Mouse (Mus musculus) adrenal gland, postnatal 14 days (tissue): ENCODE data around the gene Jakmip3. TPM values are rescaled to one million over a fixed set of nuclear protein-coding genes. Genes with fewer than 3 reads are reported as not detected.
A peak's percentile ranks its signal among the peaks of the same experiment; 100 is the strongest.

Experiments
- DNase-seq: peaks from one replicate; pipeline ENCODE4 v3.0.0; 2021; ENCODE audit warnings: mixed read lengths
- total RNA-seq: library from RNA; stranded (reverse); gene quantifications from 2 replicates; pipeline ENCODE4 v1.2.3, GENCODE M21; 2021

The Jakmip3 gene
- total RNA-seq, 1 experiment from 2014 or later = 3.9 TPM

GRCm38 (mm10) chr7:139068182-139068623 lies 127.7 kb downstream of the Jakmip3 start:
- peak; percentile 83 for DNase-seq

GRCm38 (mm10) chr7:139074189-139074588 lies 133.7 kb downstream of the Jakmip3 start:
- no peak for DNase-seq

DNA sequence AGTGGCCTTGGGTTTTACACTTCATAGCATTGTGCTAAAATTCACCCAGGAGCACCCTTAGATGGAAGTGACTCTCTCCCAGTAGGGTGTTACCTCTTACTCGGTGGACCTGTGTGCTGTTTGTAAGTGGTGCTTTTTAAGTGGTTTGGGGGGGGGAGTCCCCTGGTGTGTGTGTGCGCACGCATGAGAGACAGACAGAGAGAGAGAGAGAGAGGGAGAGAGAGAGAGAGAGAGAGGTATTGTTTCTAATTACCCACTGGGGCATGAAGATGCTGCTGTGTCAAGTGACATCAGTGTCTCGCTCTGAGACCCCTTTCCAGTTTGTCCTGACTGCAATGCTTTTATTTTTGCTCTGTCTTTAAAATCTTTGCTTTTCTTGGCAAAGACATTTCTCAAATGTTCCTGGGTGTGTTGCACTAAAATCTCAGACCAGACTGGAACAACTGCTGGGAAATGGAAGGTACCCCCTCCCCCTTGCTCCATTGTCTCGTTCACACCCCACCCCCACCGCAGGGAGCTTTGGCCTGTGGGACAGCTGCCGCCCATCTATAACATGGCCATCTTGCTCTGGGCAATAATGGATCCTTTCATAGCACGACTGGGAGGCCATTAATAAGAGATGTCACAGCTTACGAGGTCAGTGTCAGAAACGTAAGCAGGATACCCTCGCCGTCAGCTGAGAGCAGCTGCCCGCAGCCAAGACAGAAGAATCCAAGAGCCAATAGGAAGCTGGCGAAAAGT lies 134.7 kb downstream of the Jakmip3 start:
- DNase-seq = no peak

DNA sequence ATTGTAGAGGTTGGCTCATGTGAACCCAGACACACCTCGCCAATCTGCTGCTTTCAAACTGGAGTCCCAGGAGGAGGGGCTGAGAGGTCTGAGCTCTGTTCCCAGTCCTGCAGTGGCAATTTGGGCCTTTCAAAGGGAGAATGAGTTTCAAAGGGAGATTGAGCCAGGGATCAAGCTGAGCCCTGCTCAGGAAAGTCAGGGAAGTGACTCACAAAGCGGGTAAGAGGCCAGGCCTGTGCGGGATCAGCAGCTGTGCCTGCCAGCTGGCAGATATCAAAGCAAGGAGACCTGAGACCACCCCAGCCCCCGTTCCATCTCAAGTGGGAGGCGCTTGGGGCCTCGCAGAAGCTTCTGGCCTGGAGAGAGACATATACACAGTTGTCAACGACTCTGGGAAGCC lies 136.8 kb downstream of the Jakmip3 start:
- no peak for DNase-seq

DNA sequence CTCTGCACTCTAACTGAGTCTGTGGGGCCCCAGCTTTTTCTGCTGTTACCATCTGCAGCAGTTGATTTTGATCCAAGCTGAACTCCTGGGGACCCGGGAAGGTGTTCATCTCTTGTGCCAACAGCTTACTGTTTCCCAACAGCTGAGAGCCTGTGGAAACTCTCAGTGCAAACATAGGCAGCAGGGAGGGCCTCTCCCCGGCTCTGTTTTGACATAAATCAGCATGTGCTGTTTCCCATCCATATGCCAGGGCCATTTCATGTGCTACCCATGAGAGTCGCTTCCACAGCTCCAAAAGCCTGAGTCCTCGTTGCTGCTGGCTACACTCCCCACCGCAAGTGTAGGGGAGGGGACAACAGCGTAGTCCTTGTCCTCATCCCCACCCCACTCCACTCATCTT lies 137.7 kb downstream of the Jakmip3 start:
- DNase-seq = no peak

DNA sequence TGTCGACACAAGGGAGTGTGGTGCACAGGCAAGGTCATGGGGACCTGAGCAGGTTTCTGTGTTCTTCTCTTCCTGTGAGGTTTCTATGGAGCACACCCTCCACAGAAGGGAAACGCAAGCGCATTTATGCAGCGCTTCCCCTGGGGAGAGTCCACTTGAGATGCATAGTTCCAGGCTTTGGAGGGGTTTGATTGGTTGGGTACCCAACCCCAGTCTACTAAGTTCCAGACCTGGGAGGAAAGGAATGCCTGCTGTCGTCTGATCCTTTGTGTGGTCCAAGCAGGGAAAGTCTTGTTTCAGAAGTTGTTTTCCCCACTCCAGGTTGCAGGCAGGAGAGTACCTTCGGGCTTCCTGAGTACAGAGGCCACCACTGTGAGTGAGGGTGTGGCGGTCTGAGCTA lies 138.6 kb downstream of the Jakmip3 start:
- no peak for DNase-seq

DNA sequence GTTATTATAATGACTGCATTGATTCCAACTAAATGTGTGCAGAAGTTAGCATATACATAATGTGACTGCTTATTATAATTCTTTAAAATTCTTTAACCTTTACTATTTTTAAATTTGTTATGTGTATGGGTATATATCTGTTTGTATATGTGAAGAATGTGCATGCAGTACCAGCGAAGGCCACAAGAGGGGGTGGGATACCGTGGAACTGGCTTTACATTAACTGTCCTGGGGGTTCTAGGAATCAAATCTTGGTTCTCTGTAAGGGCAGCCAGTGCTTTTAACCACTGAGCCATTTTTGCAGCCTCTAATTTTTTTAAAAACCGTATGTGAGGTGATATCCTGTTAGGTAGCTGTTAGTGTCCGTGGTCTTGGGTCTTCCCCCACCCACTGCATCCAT lies 140.2 kb downstream of the Jakmip3 start:
- no peak for DNase-seq

DNA sequence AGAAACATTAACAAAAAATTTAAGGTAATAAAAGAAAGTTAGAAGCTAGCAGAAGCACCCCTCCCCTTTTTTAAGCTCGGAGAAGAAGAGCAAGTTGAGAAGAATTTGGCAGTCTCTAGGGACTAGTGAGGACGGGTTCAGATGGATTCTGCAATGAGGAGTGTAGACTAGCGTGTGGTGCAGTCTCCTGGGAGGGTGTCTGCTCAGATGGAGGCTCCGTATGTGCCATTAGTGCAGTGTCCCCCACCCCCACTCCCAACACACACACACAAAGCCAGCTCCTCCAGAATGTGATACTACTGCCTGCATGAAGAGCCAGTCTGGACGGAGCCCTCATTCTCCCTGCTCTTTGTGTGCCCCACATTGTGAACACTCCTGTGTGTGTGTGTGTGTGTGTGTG lies 140.6 kb downstream of the Jakmip3 start:
- no peak for DNase-seq

GRCm38 (mm10) chr7:139082281-139082680 lies 141.8 kb downstream of the Jakmip3 start:
- DNase-seq = no peak

DNA sequence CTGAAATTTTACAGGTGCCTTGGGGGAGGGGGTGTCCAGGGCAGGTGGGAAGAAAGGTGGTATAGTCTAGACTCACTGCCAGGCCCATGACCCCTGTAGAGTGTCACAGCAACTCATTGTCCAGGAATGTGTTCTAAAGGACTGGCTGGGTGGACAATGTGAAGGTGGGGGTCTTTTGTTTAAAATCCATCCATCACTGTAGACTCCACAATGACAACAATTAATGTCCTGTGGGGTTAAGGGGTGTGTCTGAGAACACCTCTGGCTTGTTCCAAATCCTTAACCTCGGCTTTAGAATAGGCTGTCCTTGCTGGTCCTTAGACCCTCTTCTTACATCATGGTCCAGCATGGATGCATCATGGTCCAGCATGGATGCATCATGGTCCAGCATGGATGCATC lies 143.8 kb downstream of the Jakmip3 start:
- DNase-seq = no peak

DNA sequence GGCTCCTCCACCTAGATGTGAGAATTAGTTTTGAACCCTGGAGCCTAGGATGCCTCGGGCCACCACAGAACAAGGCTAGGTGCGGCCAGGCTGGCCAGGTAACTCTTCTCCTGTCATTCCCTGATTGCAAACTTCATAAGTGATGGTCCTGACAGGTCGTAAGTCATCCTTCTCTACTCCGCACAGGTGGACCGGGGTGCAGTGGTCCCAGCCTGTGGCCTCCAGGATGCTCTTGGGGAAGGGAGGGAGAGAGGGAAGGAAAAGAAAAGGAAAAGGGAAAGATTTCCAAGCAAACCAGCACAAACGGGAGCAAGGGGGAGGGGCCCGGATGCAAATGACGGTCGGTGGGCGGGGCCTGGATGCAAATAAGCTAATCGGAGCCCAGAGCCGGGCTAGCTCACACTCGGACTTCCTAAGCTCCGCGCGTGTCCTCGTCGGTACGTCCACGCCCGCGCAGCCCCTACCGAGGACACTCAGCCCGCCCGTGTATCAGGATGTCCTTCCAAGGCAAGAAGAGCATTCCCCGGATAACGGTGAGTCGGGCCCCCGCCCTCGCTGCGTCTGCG lies 145.2 kb downstream of the Jakmip3 start, which contains the start of gene Dpysl4:
TSS of gene Dpysl4 (plus strand) at position 373 of the 566 bp plus-strand sequence.
- DNase-seq = peak; percentile 84

- peak; percentile 55 for DNase-seq
Observed at GRCm38 (mm10) chr7:139086195-139087158, 145.9 kb downstream of the Jakmip3 start.

DNA sequence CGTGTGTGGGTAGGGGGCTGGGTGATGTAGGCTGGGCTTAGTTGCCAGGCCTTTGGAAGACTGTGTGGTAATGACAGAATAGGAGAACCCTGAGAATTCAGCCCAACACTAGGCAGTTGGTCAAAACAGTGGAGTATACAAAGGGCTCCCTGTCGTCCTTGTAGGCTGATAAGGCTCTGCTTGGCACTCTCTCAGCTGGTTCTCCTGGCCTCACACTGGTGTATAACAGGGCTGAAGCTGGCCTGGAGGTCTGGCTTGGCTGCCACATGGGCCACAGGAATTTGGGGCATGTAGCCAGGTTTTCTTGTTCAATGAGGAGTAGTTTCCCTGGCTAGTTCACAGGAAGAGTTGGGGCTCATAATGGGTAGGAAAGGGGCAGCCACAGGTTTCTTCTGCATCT lies 147.3 kb downstream of the Jakmip3 start:
- peak; percentile 41 for DNase-seq

GRCm38 (mm10) chr7:139089892-139090874 lies 149.7 kb downstream of the Jakmip3 start:
- peak; percentile 40 for DNase-seq

DNA sequence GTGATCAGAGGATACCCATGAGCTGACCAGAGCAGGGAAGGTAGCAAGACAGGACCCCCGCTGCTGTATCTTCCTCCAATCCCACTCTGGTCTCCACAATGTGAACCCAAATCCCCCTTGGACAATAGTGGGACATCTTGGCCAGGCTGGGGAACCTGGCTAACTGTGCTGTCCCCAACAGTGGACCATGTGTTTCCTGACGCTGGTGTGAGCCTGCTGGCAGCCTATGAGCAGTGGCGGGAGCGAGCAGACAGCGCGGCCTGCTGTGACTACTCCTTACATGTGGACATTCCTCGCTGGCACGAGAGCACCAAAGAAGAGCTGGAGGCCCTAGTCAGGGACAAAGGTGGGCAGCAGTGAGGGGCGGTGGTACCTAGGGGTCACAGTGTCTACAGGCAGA lies 151.2 kb downstream of the Jakmip3 start:
- no peak for DNase-seq

- no peak for DNase-seq
Observed at GRCm38 (mm10) chr7:139092676-139093075, 152.1 kb downstream of the Jakmip3 start.

- DNase-seq = no peak
Observed at GRCm38 (mm10) chr7:139093124-139093523, 152.6 kb downstream of the Jakmip3 start.

DNA sequence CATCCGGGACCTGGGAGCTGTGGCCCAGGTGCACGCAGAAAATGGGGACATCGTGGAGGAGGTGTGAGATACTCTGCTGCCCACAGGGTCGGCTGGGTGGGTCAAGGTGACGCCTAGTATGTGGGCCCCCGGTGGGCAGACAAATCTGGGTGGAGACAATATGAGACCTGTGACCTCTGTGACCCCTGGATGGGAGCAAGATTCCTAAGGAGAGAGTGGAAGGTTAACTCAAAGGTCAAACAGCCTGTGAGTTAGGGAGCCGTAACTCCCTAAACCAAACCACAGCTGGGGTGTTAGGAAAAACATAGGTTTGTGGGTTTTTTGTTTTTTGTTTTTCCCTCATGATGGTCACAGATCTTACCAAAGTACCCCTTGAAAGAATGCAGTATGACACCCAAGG lies 153.3 kb downstream of the Jakmip3 start:
- no peak for DNase-seq

GRCm38 (mm10) chr7:139094761-139095160 lies 154.2 kb downstream of the Jakmip3 start:
- DNase-seq = no peak

- DNase-seq = no peak
Observed at GRCm38 (mm10) chr7:139095282-139095681, 154.8 kb downstream of the Jakmip3 start.

- no peak for DNase-seq
Observed at GRCm38 (mm10) chr7:139096399-139096798, 155.9 kb downstream of the Jakmip3 start.
